Mouse (Mus musculus) lung, adult 2 months (tissue): Measurements from ENCODE around the gene Mkln1.

Experiments used
- CTCF ChIP-seq: fragments of 200-500 bp; IDR thresholded peaks from 2 replicates; pipeline ENCODE4 v1.5.1; 2011; ENCODE audit warnings: mild to moderate bottlenecking, low read length, control low read depth; ENCODE audit not compliant: insufficient read depth
- POLR2A ChIP-seq: fragments of 200-500 bp; IDR thresholded peaks from 2 replicates; pipeline ENCODE4 v1.6.1; 2011; ENCODE audit warnings: low read depth, mild to moderate bottlenecking, control low read depth, low read length, borderline replicate concordance; ENCODE audit errors: extremely low read depth

DNA sequence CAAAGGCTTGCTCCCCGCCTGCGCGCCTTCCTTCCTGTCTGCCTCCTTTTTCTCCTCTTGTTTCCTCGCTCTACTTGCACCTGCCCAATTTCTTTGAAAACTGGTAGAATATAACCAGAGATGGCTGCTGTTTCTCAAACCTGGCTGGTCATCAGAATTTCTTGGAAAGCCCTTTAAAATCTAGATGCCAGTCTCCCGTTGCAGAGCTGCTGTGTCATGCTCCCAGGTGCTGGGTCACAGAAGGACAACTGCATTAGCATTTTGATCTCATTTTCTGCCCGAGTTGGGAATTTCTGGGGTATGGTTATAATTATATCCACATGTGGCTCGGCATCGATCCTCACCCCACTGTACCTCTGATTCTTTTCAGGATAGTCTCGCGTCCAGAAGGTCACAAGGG is 30.6 kb upstream of the Mkln1 start:
- TF ChIP-seq CTCF (no peak), POLR2A (no peak)
